Mouse (Mus musculus): ENCODE measurements at regions not wholly inside any gene's neighbourhood (a gene's known extent, or its start where the extent isn't known, plus 50 kb on each side); places are given as distances from the start of the nearest gene placed in this dataset.
A peak's percentile ranks its signal among the peaks of the same experiment; 100 is the strongest.
"Not testable (repeated sequence)": the region's sequence is repeated elsewhere in the genome, so short reads cannot be mapped to it uniquely, and the experiment has no call there.

GRCm38 (mm10) chr2:114723971-114724666 is 69.4 kb upstream of the Dph6 start:
- DNase-seq = no peak

GRCm38 (mm10) chr2:114727197-114727596 is 72.4 kb upstream of the Dph6 start:
- no peak for DNase-seq

GRCm38 (mm10) chr2:114734861-114735569 is 80.3 kb upstream of the Dph6 start:
- DNase-seq = no peak

- DNase-seq = no peak
Measured at GRCm38 (mm10) chr2:114739421-114740212, 84.9 kb upstream of the Dph6 start.

- no peak for DNase-seq
Measured at GRCm38 (mm10) chr2:114763276-114763675, 108.5 kb upstream of the Dph6 start.

GRCm38 (mm10) chr2:114773723-114774122 is 119.0 kb upstream of the Dph6 start:
- not testable (repeated sequence) for DNase-seq

- DNase-seq = no peak
Measured at GRCm38 (mm10) chr2:114774278-114774677, 119.5 kb upstream of the Dph6 start.

GRCm38 (mm10) chr2:114775532-114775931 is 120.8 kb upstream of the Dph6 start:
- no peak for DNase-seq

GRCm38 (mm10) chr2:114776176-114776575 is 121.4 kb upstream of the Dph6 start:
- DNase-seq = no peak

GRCm38 (mm10) chr2:114782450-114782849 is 127.7 kb upstream of the Dph6 start:
- DNase-seq = no peak

- DNase-seq = no peak
Measured at GRCm38 (mm10) chr2:114784191-114784590, 129.4 kb upstream of the Dph6 start.

GRCm38 (mm10) chr2:114788251-114788650 is 133.5 kb upstream of the Dph6 start:
- no peak for DNase-seq

- no peak for DNase-seq
Measured at GRCm38 (mm10) chr2:114796630-114797290, 142.0 kb upstream of the Dph6 start.

GRCm38 (mm10) chr2:114797291-114797650 is 142.5 kb upstream of the Dph6 start:
- DNase-seq = no peak

- no peak for DNase-seq
Measured at GRCm38 (mm10) chr2:114803241-114803640, 148.5 kb upstream of the Dph6 start.

- no peak for DNase-seq
Measured at GRCm38 (mm10) chr2:114803928-114804327, 149.2 kb upstream of the Dph6 start.

GRCm38 (mm10) chr2:114805436-114806047 is 150.8 kb upstream of the Dph6 start:
- DNase-seq = no peak

GRCm38 (mm10) chr2:114808046-114808445 is 153.3 kb upstream of the Dph6 start:
- no peak for DNase-seq

- DNase-seq = peak; percentile 16
Measured at GRCm38 (mm10) chr2:114812141-114812902, 157.6 kb upstream of the Dph6 start.

- no peak for DNase-seq
Measured at GRCm38 (mm10) chr2:114812903-114813290, 158.1 kb upstream of the Dph6 start.

GRCm38 (mm10) chr2:114822657-114823056 is 167.9 kb upstream of the Dph6 start:
- DNase-seq = no peak

GRCm38 (mm10) chr2:114828192-114828591 is 173.4 kb upstream of the Dph6 start:
- DNase-seq = no peak

Measured in kidney, adult 18-20 months (tissue).